Mouse (Mus musculus) thymus, postnatal 36 days (tissue): ENCODE results near the gene Epb41.

ENCODE experiments used
- DNase-seq, 2 experiments: peaks; one replicate each; pipeline ENCODE4 v3.0.0; 2022; ENCODE audit warnings: mixed read lengths in 2 of 2

The Epb41 gene

GRCm38 (mm10) chr4:132007123-132007522 is 68.0 kb downstream of the Epb41 start:
- DNase-seq: no peak

- DNase-seq: no peak
These were observed 76.5 kb downstream of the Epb41 start for GRCm38 (mm10) chr4:131998641-131999040.

GRCm38 (mm10) chr4:131997476-131997875 is 77.6 kb downstream of the Epb41 start:
- DNase-seq: no peak

GRCm38 (mm10) chr4:131996985-131997384 is 78.1 kb downstream of the Epb41 start:
- DNase-seq: no peak

GRCm38 (mm10) chr4:131993792-131994191 is 81.3 kb downstream of the Epb41 start:
- no peak for DNase-seq

GRCm38 (mm10) chr4:131982881-131983538 is 92.1 kb downstream of the Epb41 start:
- no peak for DNase-seq

GRCm38 (mm10) chr4:131981755-131982154 is 93.4 kb downstream of the Epb41 start:
- no peak for DNase-seq

GRCm38 (mm10) chr4:131977201-131977600 is 97.9 kb downstream of the Epb41 start:
- peak; percentile 62 to 71 for DNase-seq

GRCm38 (mm10) chr4:131970244-131970853 is 104.8 kb downstream of the Epb41 start:
- no peak for DNase-seq

GRCm38 (mm10) chr4:131968873-131969272 is 106.2 kb downstream of the Epb41 start:
- no peak for DNase-seq

GRCm38 (mm10) chr4:131957161-131957560 is 118.0 kb downstream of the Epb41 start:
- DNase-seq: no peak

GRCm38 (mm10) chr4:131950657-131951056 is 124.5 kb downstream of the Epb41 start:
- DNase-seq: no peak

- no peak for DNase-seq
These were observed 125.2 kb downstream of the Epb41 start for GRCm38 (mm10) chr4:131949903-131950302.

- DNase-seq: no peak
These were observed 127.3 kb downstream of the Epb41 start for GRCm38 (mm10) chr4:131947848-131948247.

- no peak for DNase-seq
These were observed 134.3 kb downstream of the Epb41 start for GRCm38 (mm10) chr4:131940846-131941245.

GRCm38 (mm10) chr4:131939459-131939858 is 135.7 kb downstream of the Epb41 start:
- DNase-seq: no peak

- DNase-seq: no peak
These were observed 146.0 kb downstream of the Epb41 start for GRCm38 (mm10) chr4:131929146-131929545.

GRCm38 (mm10) chr4:131924096-131924810 is 150.9 kb downstream of the Epb41 start:
- no peak for DNase-seq

GRCm38 (mm10) chr4:131922404-131922803 is 152.7 kb downstream of the Epb41 start:
- DNase-seq: no peak

GRCm38 (mm10) chr4:131921461-131922346 is 153.4 kb downstream of the Epb41 start, which contains the start of gene Tmem200b:
TSS of gene Tmem200b (plus strand) at chr4:131921771.
- DNase-seq: no peak

- no peak for DNase-seq
These were observed 154.3 kb downstream of the Epb41 start for GRCm38 (mm10) chr4:131920595-131921351.

- DNase-seq: no peak
These were observed 155.0 kb downstream of the Epb41 start for GRCm38 (mm10) chr4:131920141-131920594.
